Mouse (Mus musculus) cerebellum, postnatal 25 days (tissue): Measurements from ENCODE around the gene Dhx9.
"Not testable (repeated sequence)": the region's sequence is repeated elsewhere in the genome, so short reads cannot be mapped to it uniquely, and the experiment has no call there.

Experiments used
- DNase-seq, 2 experiments: peaks; one replicate each; pipeline ENCODE4 v3.0.0; 2021; ENCODE audit warnings: mixed read lengths in 2 of 2

The Dhx9 gene

DNA sequence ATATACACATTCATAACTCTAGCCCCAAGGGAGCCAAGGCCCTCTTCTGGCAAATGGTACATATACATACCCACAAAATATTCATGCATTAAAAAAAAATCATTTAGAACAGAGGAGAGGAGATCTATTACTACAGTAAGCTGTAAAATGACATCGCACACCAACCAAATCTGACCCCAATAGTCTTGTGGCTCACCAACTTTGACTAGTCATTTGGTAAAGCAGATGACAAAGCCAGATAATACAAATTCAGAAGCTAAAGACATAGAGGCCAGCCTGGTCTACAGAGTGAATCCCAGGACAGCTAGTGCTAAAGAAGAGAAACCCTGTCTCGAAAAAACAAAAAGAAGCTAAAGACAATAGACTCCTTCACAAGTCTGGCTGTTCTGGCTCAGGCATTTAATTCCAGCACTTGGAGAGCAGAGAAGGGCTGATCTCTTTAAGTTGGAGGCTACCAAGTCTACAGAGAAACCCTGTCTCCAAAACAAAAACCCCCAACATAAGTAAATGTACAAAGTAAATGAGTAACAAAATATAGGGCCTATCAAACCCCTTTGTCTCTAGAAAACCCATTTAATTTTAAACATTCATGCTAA lies 2.2 kb downstream of the Dhx9 start:
- no peak for DNase-seq

GRCm38 (mm10) chr1:153481025-153481412 lies 6.4 kb downstream of the Dhx9 start:
- DNase-seq, result no peak

DNA sequence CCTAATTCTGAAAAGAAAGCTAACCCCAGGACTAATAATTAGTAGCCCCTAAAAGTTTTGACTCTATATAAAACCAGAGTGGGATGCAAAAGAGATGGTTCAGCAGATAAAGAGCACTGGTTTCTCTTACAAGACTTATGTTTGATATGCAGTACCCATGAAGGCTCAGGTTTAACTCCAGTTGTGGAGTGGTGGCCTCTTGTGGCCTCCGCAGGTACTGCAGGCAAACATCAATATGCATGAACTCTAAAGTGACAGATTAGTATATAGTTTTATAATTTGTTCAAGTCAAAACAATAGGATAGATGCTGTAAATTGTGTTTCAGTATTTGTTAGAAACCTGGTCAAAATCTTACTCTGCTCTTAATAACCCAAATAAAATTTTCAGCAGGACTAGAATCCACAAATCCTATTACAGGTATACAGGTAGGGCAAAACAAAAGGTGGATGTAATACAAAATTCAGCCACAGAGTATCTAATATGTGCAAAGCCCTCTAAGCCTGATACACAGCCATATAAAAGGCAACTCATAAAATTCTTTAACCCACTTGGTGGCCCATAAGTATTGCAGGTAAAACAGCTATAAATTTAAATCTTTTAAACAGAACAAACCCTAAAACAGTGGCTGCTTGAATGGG lies 7.0 kb downstream of the Dhx9 start:
- DNase-seq, result peak; percentile 58 to 78

DNA sequence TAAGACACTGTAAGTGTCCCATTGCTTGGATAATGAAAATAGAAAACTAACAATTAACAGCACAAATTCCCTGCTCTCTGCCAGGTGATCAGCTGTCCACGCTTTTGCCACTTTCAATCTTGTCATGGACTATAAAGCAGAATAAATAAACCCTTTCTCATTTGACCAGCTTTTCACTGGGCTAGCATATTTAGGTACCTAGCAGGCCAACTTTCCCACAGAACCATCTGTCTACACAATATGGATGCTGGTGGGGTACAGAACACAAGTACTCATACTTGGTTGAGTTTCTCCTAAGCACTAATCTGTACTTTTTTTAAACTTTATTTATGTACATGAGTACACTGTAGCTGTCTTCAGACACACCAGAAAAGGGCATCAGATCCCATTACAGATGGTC lies 8.2 kb downstream of the Dhx9 start:
- no peak for DNase-seq

- DNase-seq, result no peak
Observed at GRCm38 (mm10) chr1:153461796-153462195, 25.7 kb downstream of the Dhx9 start.

- no peak for DNase-seq
Observed at GRCm38 (mm10) chr1:153456137-153456536, 31.3 kb downstream of the Dhx9 start.

- no peak for DNase-seq
Observed at GRCm38 (mm10) chr1:153453146-153453642, 34.3 kb downstream of the Dhx9 start.

DNA sequence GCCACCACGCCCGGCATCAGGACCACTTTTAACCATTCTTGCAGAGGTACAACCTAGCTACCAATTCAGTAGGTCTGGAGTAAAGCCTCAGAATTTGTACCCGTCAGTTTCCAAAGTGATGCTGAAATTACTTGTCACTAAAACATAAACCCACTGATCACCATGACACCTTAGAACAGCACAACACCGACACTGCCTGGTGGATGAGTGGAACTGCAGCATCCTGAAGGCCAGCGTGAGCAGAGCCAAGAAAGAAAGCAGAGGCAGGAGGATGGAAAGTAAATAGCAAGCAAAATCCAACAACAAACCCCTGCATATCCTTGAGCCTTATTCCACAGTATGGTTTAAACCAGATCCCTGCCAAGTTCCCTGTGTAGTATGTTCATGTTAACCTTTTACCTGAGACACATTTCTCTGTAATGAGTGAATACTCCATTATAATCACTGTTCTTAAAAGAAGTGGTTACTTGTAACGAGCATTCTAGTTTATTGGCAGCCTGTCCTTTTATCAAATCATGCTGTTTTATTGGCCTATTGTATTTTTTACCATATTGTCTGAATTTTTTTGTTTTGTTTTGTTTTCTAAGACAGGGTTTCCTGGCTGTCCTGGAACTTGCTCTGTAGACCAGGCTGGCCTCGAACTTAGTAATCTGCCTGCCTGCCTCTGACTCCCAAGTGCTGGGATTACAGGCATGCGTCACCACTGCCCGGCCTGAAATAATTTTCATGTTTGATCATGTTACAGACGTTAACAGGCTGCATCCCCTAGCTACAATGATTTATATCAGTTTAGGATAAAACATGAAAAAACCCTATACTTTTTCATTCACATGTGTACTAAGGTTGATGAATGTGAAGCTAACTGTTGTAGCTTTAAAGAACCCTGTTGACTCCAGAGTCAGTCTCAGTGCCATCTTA lies 36.0 kb downstream of the Dhx9 start:
- DNase-seq, result peak; percentile 15 to 46

DNA sequence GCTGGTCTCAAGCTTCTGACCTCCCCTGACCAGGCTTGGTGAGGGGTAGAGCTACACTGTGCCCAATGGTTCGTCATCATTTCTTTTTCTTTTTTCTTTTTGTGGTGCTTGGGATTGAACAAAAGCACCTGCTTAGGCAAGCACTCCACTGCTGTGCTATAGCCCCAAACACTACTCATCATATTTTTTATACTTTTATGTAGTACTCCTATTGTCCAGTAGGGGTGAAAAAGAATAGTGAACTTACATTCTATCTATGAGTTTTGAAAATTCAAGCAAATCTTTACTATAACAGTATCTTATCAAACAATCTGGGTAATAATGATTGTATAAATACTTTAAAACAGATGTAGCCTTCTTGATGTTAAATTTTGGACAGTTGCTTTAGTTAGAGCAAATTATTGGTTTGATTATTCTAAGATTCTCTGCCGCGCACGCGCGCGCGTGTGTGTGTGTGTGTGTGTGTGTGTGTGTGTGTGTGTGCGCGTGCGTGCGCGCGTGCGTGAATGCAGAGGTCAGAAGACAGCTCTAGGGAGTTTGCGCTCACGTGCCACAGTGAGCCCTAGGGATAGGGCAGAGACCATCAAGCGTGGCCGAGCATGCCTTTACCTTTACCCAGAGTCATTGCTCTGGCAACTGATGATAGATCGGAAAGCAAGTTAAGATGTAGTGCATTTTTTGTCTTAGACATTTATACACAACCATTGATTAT lies 41.2 kb downstream of the Dhx9 start:
- DNase-seq, result no peak

DNA sequence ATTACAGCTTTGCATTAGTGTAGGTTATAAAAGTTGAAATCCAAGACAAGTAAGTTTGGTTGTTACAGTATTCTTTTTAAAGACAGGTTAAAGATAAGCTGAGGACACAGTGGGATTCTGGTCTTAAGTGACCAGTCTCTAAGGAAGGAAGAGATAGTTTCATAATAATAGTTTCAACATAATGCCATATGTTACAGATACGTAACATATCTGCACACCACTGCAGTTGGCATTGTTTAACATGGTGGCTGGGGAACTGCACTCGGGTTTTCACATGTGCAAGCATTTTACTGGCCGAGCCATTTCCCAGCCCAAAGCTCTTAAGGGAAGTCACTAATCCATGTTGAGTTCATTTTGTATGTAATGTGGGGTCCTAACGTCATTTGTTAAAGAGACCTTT lies 43.8 kb downstream of the Dhx9 start:
- DNase-seq, result no peak

GRCm38 (mm10) chr1:153443019-153443418 lies 44.4 kb downstream of the Dhx9 start:
- DNase-seq, result no peak

- no peak for DNase-seq
Observed at GRCm38 (mm10) chr1:153441656-153442055, 45.8 kb downstream of the Dhx9 start.

DNA sequence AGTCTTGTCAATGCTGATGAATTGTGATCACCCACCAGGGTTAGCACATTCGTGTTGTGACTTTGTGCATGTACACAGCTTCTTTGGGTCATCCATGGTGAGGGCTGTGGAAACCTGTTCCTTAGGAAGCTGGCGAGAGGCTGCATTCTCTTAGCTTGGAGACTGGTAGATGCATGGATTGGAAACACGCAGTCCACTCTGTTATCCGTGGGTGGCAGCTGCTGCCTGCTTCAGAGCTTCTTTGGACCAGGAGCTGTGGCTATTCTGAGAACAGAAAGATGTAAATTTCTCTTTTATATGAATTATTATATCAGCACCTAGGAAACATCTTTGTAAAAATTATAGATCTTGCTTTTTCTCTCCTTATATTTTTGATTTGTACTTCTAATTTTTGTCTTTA lies 46.7 kb downstream of the Dhx9 start:
- no peak for DNase-seq

DNA sequence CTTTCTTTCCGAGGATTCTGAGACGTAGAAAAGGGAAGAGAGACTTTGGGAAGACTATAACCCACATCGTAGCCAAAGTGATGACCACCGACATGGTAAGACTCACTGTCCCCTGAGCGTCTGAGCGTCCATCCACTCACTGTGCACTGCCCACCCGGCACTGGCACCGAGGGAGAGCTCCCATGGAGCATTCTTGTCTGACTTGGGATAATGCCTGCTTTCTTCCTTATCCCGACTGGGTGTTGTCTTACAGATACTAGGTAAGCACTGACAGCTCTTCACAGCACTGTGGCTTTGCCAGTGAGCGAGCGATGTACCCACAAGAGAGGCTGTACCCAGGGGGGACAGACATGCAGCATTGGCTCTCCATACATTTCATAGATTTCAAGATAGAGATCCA lies 49.9 kb downstream of the Dhx9 start:
- DNase-seq, result no peak

DNA sequence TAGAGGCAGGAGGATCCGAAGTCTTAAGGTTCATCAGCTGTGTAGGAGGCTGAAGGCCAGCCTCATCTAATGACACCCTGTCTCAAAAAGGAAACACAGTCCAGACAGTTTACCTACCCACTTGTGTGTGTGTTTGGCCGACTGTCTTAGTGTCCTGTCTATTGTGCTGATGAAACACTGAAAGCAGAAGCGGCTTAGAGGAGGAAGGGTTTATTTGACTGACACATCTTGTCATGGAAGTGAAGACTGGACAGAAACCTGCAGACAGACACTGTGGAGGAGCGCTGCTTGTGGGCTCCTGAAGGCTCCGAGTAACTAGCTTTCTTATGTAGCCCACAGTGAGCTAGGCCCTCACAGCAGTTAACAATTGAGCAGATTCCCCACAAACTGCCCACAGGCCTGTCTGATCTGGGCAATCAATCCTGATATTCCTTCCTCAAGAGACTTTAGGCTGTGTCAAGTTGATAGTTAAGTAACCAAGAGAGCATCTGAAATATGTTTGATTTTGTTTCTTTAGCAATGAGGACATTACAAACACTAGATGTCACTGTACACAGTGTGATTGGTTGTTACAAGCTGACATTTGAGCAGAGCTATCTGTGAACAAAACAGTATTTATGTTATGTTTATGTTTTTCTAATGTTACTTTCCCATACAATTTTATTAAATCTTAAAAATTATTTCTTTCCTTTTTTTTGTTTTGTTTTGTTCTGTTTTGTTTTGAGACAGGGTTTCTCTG lies 53.4 kb downstream of the Dhx9 start:
- DNase-seq, result no peak

GRCm38 (mm10) chr1:153432329-153432728 lies 55.1 kb downstream of the Dhx9 start:
- no peak for DNase-seq

- no peak for DNase-seq
Observed at GRCm38 (mm10) chr1:153431701-153432100, 55.8 kb downstream of the Dhx9 start.

DNA sequence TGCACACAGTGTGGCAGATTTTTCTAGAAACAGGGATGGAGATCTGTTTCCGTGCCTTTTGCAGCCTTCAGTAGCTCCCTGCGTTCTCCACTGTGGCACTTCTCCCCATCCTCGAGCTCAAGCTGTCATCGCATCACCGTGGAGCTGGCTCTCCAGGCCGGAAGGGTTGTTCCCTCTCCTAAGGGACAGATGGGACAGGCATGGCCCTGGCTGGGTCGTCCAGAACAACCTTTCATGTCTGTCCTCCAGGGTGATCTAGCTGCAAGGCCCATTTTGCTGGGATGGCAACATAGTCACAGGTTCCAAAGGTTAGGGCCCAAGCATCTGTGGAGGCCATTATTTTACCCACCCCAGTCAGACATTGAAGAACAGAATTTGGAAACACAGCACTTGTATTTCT lies 56.3 kb downstream of the Dhx9 start:
- peak in 1 of 2 experiments; percentile 21 for DNase-seq

DNA sequence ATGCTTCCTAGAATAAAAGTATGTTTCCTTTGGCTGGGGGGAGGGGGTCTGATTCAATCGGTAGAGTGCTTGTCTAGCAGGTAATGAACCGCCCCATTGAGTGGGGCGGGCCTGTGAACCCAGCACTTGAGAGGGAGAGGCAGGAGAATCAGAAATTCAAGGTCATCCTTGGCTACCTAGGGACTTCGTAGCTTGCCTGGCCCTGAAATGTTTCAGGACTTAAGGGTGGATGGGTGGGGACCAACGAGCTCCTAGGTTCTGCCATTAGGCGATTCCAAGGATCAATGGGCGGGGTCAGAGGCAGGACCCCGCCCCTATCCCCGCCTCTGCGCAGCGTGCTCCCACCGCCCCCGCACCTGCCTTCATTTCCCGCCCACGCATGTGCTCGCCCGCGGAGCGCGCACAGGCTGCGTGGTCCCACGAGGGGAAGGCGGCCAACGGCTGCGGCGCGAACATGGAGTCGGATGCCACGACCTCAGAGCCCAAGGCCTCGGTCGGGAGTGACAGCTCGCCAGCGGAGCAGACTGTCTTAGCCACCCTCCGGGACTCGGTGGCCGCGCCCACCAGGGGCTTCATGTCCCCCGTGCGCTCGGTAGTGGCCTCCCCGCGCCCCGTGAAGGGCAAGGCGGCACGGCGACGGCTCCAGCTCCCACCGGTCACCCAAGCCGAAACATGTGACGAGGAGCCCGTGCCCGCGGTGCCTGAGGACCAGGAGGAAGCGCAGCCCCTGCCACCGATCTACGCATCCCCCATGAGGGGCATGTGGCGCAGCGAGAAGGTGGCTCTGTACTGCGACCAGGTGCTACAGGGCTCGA lies 62.5 kb downstream of the Dhx9 start, which contains the start of gene Shcbp1l:
Gene Shcbp1l (plus strand): TSS at position 393 of the 815 bp plus-strand sequence.
- DNase-seq, result peak; percentile 79 to 88

GRCm38 (mm10) chr1:153424271-153424670 lies 63.2 kb downstream of the Dhx9 start:
- DNase-seq, result peak; percentile 11 to 24

GRCm38 (mm10) chr1:153417805-153418204 lies 69.7 kb downstream of the Dhx9 start:
- not testable (repeated sequence) for DNase-seq
